Mouse (Mus musculus): ENCODE measurements around the gene Smoc1.

DNA sequence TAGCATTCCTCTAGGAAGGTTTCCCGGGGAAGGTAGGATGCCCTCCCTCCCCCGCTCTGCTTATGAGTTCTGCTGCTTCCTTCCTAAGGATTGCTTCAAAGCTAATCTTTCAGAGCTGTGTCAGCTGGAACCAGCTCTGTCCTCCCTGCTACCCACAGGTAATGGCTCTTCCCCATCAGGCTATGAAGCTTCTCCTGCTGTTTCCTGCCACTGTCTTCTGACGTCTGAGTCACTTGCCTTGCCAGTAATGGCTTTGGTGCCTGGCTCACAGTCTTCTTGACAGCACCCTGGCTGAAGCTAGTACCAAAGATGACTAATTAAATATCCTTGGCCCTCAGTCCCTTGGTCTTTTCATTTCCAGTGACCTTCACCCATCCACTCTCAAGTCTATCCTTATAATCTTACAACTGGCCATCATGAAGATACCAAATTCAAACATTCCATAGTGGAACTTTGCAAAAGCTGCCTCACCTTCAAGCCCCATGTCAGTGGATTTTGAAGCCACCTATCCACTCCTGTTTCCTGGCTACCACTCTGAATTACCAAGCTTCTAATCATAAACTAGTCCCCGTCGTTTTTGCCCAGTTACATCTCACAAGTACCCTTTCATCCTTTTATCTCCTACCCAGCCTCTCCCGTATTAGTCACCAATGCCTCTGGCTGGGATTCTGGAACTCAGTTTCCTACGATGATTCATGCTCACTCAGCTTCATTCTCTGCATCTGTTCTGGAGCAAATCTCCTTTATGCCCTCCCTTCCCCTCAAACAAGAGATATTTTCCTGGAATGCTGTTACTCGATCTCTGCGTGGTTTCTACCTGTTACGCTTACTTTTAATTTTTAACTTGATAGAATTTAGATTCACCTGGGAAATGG lies 209.1 kb downstream of the Smoc1 start:
- TF ChIP-seq GATA1 (IDR thresholded peaks at IDR 0.05; ENCODE audit: low read length) (no peak), TAL1 (IDR thresholded peaks at IDR 0.05; ENCODE audit: low read length) (no peak)
